Mouse (Mus musculus) embryonic facial prominence, embryonic 13.5 days (tissue): ENCODE measurements around the gene Asphd2. TPM values are rescaled to one million over a fixed set of nuclear protein-coding genes. Genes with fewer than 3 reads are reported as not detected.
"Not testable (repeated sequence)": the region's sequence is repeated elsewhere in the genome, so short reads cannot be mapped to it uniquely, and the experiment has no call there.

Experiments used
- ATAC-seq: fragments of 200-750 bp; cut with Nextera tagmentation; 2 replicates; pipeline ENCODE4 v1.8.0; 2017; ENCODE audit warnings: low read depth; ENCODE audit not compliant: insufficient number of reproducible peaks, insufficient read depth, low FRiP score, low TSS enrichment
- H3K27ac ChIP-seq: fragments of 300-500 bp; sonication (generic); 2 replicates; pipeline ENCODE4 v1.5.1; 2015; ENCODE audit warnings: moderate library complexity, mild to moderate bottlenecking, inconsistent platforms
- H3K27me3 ChIP-seq: fragments of 300-500 bp; sonication (generic); 2 replicates; pipeline ENCODE4 v1.6.1; 2015; ENCODE audit warnings: mild to moderate bottlenecking, inconsistent platforms
- H3K36me3 ChIP-seq: fragments of 300-500 bp; sonication (generic); 2 replicates; pipeline ENCODE4 v1.6.1; 2015; ENCODE audit warnings: mild to moderate bottlenecking, inconsistent platforms
- H3K4me1 ChIP-seq: fragments of 300-500 bp; sonication (generic); 2 replicates; pipeline ENCODE4 v1.6.1; 2015; ENCODE audit warnings: inconsistent platforms
- H3K4me2 ChIP-seq: fragments of 300-500 bp; sonication (generic); 2 replicates; pipeline ENCODE4 v1.6.1; 2015; ENCODE audit warnings: moderate library complexity, mild to moderate bottlenecking, inconsistent platforms
- H3K4me3 ChIP-seq: fragments of 300-500 bp; sonication (generic); 2 replicates; pipeline ENCODE4 v1.5.1; 2015; ENCODE audit warnings: mild to moderate bottlenecking, inconsistent platforms
- H3K9ac ChIP-seq: fragments of 300-500 bp; sonication (generic); 2 replicates; pipeline ENCODE4 v1.6.1; 2015; ENCODE audit warnings: mild to moderate bottlenecking, inconsistent platforms
- H3K9me3 ChIP-seq: fragments of 300-500 bp; sonication (generic); 2 replicates; pipeline ENCODE4 v1.6.1; 2016; ENCODE audit warnings: inconsistent platforms
- WGBS: fragments of 180-500 bp; shearing (Covaris S2); methylation state at CpG from one replicate; pipeline ENCODE4 v1.1.7; 2015; ENCODE audit warnings: mixed read lengths; 5-methylcytosine and 5-hydroxymethylcytosine counted together
- polyA plus RNA-seq: library from polyadenylated mRNA; unstranded; fragments of >200 nt; fragmentation: Nextera tagmentation; extraction: Ambion mirVana; gene quantifications from 2 replicates; pipeline ENCODE4 v1.2.1, GENCODE M21; 2015

Gene Asphd2
- 14.5 and 14.8 TPM in 2 replicates for polyA plus RNA-seq

- peak; percentile 73 for ATAC-seq
- under 1% methylated on average over 63 of the region's 67 CpGs for WGBS
- Histone ChIP-seq H3K36me3 (peaks cover 14% of the 10 kb centered on the region), H3K27ac (peak within 1 kb of the TSS; percentile 65), H3K27me3 (peaks cover 59% of the 10 kb centered on the region), H3K9me3 (no peaks in the 10 kb centered on the region), H3K9ac (peak within 1 kb of the TSS; percentile 77), H3K4me3 (peak within 1 kb of the TSS; percentile 69), H3K4me1 (peaks cover 31% of the 10 kb centered on the region), H3K4me2 (peak within 1 kb of the TSS; percentile 75)
Observed at GRCm38 (mm10) chr5:112394779-112395443, at the start of gene Asphd2. Gene Asphd2, minus strand, starts transcription at chr5:112394866.

- Histone ChIP-seq H3K4me1 (no peaks in the 10 kb centered on the region), H3K36me3 (no peaks in the 10 kb centered on the region), H3K27ac (no peak overlapping the region), H3K4me3 (no peak overlapping the region), H3K4me2 (no peak overlapping the region), H3K9ac (no peak overlapping the region), H3K27me3 (peaks cover 11% of the 10 kb centered on the region), H3K9me3 (no peaks in the 10 kb centered on the region)
- ATAC-seq: no peak
- 44% methylated on average over 10 of the region's 10 CpGs for WGBS
Observed at GRCm38 (mm10) chr5:112438535-112438934, 43.9 kb upstream of the Asphd2 start.

DNA sequence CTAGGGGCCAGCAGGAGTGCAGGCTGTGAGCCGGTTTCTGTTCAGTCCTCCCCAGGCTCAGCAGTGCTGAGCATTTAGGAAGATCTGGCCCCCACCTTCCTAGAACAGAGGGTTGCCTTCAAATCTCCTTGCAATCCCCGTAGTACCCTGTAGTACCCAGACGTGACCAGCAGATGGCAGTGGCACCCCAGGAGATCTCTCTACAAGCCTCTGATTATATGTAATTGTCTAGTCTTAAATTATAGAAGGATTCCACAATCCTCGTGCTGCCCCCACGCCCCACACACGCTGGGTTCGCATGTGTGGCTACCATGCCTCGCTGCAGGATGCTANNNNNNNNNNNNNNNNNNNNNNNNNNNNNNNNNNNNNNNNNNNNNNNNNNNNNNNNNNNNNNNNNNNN is 38.3 kb upstream of the Asphd2 start:
- Histone ChIP-seq H3K4me1 (peaks cover 8% of the 10 kb centered on the region; the same call in 1 of the 2 replicates), H3K9me3 (no peaks in the 10 kb centered on the region), H3K27me3 (peaks cover 54% of the 10 kb centered on the region), H3K4me2 (no peak overlapping the region), H3K4me3 (no peak overlapping the region), H3K36me3 (no peaks in the 10 kb centered on the region), H3K27ac (no peak overlapping the region), H3K9ac (no peak overlapping the region)
- WGBS: 1% methylated on average over 8 of the region's 8 CpGs
- no peak for ATAC-seq

DNA sequence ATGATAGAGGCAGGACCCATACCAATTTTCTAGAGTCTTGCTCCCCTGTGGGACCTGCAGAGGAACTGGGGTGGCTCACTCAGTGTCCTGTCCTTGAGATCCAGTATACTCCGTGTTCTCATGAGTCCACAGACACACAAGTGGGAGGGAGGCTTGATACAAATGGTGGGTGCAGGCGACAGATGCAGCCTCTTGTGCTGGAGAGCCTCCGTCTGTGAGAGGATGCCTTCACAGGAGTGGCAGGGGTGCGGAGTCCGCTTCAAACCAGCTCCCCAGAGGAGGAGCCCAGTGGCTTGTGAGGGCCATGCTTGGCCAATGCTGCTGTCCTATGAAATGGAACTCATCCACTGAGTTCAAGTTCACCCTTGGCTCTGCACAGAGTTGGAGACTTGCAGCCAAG is 37.4 kb upstream of the Asphd2 start:
- H3K9me3 ChIP-seq: no peaks in the 10 kb centered on the region
- H3K27me3 ChIP-seq: peaks cover 49% of the 10 kb centered on the region
- H3K36me3 ChIP-seq: no peaks in the 10 kb centered on the region
- ATAC-seq: no peak
- H3K4me1 ChIP-seq: peaks cover 8% of the 10 kb centered on the region; the same call in 1 of the 2 replicates
- H3K4me2 ChIP-seq: no peak overlapping the region
- H3K9ac ChIP-seq: no peak overlapping the region
- WGBS: 61% methylated on average over 5 of the region's 5 CpGs
- H3K4me3 ChIP-seq: no peak overlapping the region
- H3K27ac ChIP-seq: no peak overlapping the region

DNA sequence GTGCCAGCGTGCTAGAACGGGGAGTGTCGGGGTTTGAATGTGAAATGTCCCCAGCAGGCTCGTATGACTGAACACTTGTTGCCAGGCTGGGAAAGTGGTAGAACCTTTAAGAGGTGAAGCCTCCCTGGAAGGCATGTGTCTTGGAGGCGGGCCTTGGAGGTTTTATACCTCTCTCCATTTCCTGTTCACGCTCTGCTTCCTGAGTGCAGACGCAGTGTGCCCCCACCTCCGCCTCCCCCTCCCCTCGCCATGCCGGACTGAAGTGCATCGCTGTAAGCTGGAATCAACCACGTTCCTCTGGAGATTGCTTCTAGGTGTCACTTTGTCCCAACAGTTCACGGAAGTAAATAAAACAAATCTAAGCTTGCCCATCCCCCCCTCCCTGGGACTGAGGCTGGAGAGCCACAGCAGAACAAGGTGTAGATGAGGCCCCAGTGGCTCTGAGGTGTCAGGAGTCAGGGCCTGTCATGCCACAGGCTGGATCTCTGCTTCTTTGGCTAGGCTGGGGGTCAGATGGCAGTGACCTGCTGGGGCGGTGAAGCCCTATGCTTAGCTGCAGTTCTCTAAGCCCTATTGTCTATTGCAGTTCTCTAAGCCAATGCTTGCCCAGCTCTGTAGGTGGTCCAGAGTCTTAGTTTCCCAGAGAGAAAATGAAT is 36.6 kb upstream of the Asphd2 start:
- Histone ChIP-seq H3K27me3 (peaks cover 51% of the 10 kb centered on the region), H3K9ac (0 out of 2 replicates have a peak overlapping the region, but pooled peaks have one; percentile 4), H3K36me3 (no peaks in the 10 kb centered on the region), H3K27ac (no peak overlapping the region), H3K4me3 (no peak overlapping the region), H3K9me3 (no peaks in the 10 kb centered on the region), H3K4me2 (peak overlapping the region; percentile 36; the same call in 1 of the 2 replicates), H3K4me1 (peaks cover 8% of the 10 kb centered on the region; the same call in 1 of the 2 replicates)
- WGBS: 18% methylated on average over 14 of the region's 14 CpGs
- no peak for ATAC-seq

DNA sequence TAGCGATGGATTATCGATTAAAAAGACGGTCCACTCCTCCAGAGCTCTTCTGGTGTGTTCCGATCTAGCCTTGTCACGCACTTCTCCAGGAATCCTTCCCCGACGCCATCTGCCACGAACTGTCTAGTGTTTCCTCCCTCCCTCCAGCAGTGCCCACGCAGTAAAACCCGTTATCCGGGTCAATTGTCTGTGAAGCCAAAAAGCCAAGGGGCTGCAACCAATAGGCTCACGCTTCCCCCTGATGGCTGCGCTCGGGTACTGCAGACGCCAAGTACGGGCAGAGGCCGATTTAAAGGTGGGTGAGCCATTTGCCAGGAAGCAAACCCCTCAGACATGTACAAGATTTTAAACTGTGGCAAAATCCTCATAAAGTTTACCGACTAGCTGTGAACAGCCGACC is 34.3 kb upstream of the Asphd2 start:
- no peak for ATAC-seq
- H3K9me3 ChIP-seq: no peaks in the 10 kb centered on the region
- no peak overlapping the region for H3K4me3 ChIP-seq
- H3K4me2 ChIP-seq: peak overlapping the region; percentile 41
- no peak overlapping the region for H3K9ac ChIP-seq
- peaks cover 8% of the 10 kb centered on the region; the same call in 1 of the 2 replicates for H3K4me1 ChIP-seq
- WGBS: 12% methylated on average over 19 of the region's 19 CpGs
- no peak overlapping the region for H3K27ac ChIP-seq
- no peaks in the 10 kb centered on the region for H3K36me3 ChIP-seq
- peaks cover 70% of the 10 kb centered on the region for H3K27me3 ChIP-seq

GRCm38 (mm10) chr5:112427283-112427682 is 32.6 kb upstream of the Asphd2 start:
- Histone ChIP-seq H3K36me3 (no peaks in the 10 kb centered on the region), H3K27me3 (peaks cover 76% of the 10 kb centered on the region), H3K4me1 (peaks cover 8% of the 10 kb centered on the region; the same call in 1 of the 2 replicates), H3K4me2 (no peak overlapping the region), H3K4me3 (no peak overlapping the region), H3K9ac (no peak overlapping the region), H3K9me3 (no peaks in the 10 kb centered on the region), H3K27ac (no peak overlapping the region)
- ATAC-seq: no peak
- WGBS: 39% methylated on average over 2 of the region's 2 CpGs

DNA sequence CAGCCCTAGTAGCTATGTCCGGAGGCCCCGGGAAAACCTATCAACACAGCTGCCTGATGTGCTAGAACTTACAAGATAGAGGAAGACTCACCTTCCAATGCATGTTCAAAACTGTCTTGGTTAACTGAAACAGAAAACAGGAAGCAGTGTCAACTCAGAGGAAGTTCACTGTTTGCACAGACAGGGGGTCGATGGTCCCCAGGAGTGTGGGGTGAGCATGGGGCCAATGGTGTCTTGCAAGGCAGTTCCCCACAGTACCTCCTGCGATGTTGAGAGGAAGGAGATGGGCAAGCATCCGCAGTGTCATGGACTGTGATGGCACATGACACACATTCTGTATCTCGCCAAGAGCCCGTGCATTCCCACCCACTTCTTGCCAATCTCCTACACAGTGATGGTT is 32.0 kb upstream of the Asphd2 start:
- H3K4me1 ChIP-seq: peaks cover 8% of the 10 kb centered on the region; the same call in 1 of the 2 replicates
- H3K27ac ChIP-seq: no peak overlapping the region
- H3K9me3 ChIP-seq: no peaks in the 10 kb centered on the region
- 87% methylated on average over 7 of the region's 7 CpGs for WGBS
- H3K27me3 ChIP-seq: peaks cover 70% of the 10 kb centered on the region
- H3K4me3 ChIP-seq: no peak overlapping the region
- no peaks in the 10 kb centered on the region for H3K36me3 ChIP-seq
- H3K9ac ChIP-seq: no peak overlapping the region
- no peak overlapping the region for H3K4me2 ChIP-seq
- ATAC-seq: no peak

DNA sequence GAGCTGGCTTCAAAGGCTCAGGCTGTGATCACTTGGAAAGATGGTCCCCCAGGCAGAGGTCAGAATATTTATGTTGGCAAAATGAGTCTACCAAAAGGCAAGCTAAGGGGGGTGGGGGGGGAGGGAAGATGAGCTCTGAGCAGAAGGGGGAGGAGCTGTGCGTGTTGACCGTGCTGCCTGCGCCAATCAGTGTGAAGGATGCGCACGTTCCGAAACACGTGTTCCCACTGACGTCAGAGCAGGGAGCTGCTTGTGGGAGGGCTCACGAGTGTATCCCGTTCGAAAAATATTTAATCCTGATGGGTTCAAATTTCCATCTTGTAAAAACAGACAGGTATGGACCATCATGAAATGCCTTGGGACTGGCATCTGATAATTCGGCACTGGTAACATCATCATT is 24.9 kb upstream of the Asphd2 start:
- H3K27me3 ChIP-seq: peaks cover 33% of the 10 kb centered on the region
- H3K4me2 ChIP-seq: peak overlapping the region; percentile 7; the same call in 1 of the 2 replicates
- H3K9ac ChIP-seq: no peak overlapping the region
- no peaks in the 10 kb centered on the region for H3K9me3 ChIP-seq
- H3K27ac ChIP-seq: no peak overlapping the region
- no peak for ATAC-seq
- 31% methylated on average over 12 of the region's 12 CpGs for WGBS
- no peaks in the 10 kb centered on the region for H3K36me3 ChIP-seq
- no peak overlapping the region for H3K4me3 ChIP-seq
- H3K4me1 ChIP-seq: no peaks in the 10 kb centered on the region

DNA sequence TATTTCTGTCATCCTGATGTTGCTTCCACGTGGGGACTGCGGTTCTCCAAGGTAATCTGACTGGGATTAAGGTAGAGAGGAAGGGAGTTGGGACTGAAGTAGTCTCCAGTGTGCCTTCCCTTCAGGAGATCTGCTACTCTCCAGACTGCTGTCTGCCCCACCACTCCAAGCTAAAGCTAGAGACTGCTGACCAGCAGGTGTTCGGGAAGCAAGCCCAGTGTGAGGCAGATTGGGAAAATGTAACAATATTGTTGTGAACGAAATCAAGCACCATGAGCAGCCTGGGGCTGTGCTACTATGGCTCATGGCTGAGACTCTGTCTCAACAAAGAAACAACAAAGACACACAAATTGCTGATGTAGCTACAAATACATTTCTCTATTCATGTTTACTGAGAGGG is 23.4 kb upstream of the Asphd2 start:
- Histone ChIP-seq H3K4me3 (no peak overlapping the region), H3K4me1 (no peaks in the 10 kb centered on the region), H3K27me3 (peaks cover 18% of the 10 kb centered on the region), H3K4me2 (no peak overlapping the region), H3K9me3 (no peaks in the 10 kb centered on the region; the same call in 1 of the 2 replicates), H3K27ac (no peak overlapping the region), H3K36me3 (no peaks in the 10 kb centered on the region), H3K9ac (no peak overlapping the region)
- no peak for ATAC-seq
- WGBS: 60% methylated on average over 4 of the region's 4 CpGs

GRCm38 (mm10) chr5:112416673-112417072 is 22.0 kb upstream of the Asphd2 start:
- ATAC-seq: no peak
- Histone ChIP-seq H3K4me2 (no peak overlapping the region), H3K27me3 (peaks cover 28% of the 10 kb centered on the region), H3K27ac (no peak overlapping the region), H3K9me3 (no peaks in the 10 kb centered on the region; the same call in 1 of the 2 replicates), H3K4me1 (peaks cover 7% of the 10 kb centered on the region), H3K4me3 (no peak overlapping the region), H3K36me3 (no peaks in the 10 kb centered on the region), H3K9ac (no peak overlapping the region)
- WGBS: 56% methylated on average over 5 of the region's 5 CpGs

GRCm38 (mm10) chr5:112412781-112413180 is 18.1 kb upstream of the Asphd2 start:
- H3K36me3 ChIP-seq, H3K27ac ChIP-seq, H3K9ac ChIP-seq, H3K9me3 ChIP-seq, H3K4me2 ChIP-seq, H3K4me3 ChIP-seq, ATAC-seq: not testable (repeated sequence)
- WGBS: 78% methylated on average over 4 of the region's 4 CpGs
- Histone ChIP-seq H3K4me1 (peaks cover 19% of the 10 kb centered on the region), H3K27me3 (peaks cover 42% of the 10 kb centered on the region)
